Mouse (Mus musculus) monocyte, adult 2 months (primary cell): ENCODE results near the gene Mapkap1.
"Not testable (repeated sequence)": the region's sequence is repeated elsewhere in the genome, so short reads cannot be mapped to it uniquely, and the experiment has no call there.

Experiments used
- DNase-seq, 2 experiments: peaks; one replicate each; pipeline ENCODE4 v3.0.0; 2022; ENCODE audit warnings: low spot score in 2 of 2, low read depth in 1 of 2

Gene Mapkap1

GRCm38 (mm10) chr2:34431701-34432372 is 25.3 kb downstream of the Mapkap1 start:
- DNase-seq: no peak

- DNase-seq: not testable (repeated sequence)
Observed at GRCm38 (mm10) chr2:34432887-34433286, 26.3 kb downstream of the Mapkap1 start.

GRCm38 (mm10) chr2:34436321-34436720 is 29.8 kb downstream of the Mapkap1 start:
- DNase-seq: no peak

- no peak for DNase-seq
Observed at GRCm38 (mm10) chr2:34448756-34449155, 42.2 kb downstream of the Mapkap1 start.

GRCm38 (mm10) chr2:34462490-34462889 is 55.9 kb downstream of the Mapkap1 start:
- DNase-seq: no peak

GRCm38 (mm10) chr2:34468559-34469141 is 62.1 kb downstream of the Mapkap1 start:
- no peak for DNase-seq

- DNase-seq: no peak
Observed at GRCm38 (mm10) chr2:34469324-34469723, 62.8 kb downstream of the Mapkap1 start.

GRCm38 (mm10) chr2:34473775-34474174 is 67.2 kb downstream of the Mapkap1 start:
- no peak for DNase-seq

GRCm38 (mm10) chr2:34481401-34481800 is 74.8 kb downstream of the Mapkap1 start:
- DNase-seq: no peak

- no peak for DNase-seq
Observed at GRCm38 (mm10) chr2:34482102-34482501, 75.5 kb downstream of the Mapkap1 start.

GRCm38 (mm10) chr2:34482531-34482930 is 76.0 kb downstream of the Mapkap1 start:
- no peak for DNase-seq

GRCm38 (mm10) chr2:34487281-34487680 is 80.7 kb downstream of the Mapkap1 start:
- DNase-seq: no peak

- DNase-seq: no peak
Observed at GRCm38 (mm10) chr2:34503975-34504730, 97.6 kb downstream of the Mapkap1 start.

- not testable (repeated sequence) for DNase-seq
Observed at GRCm38 (mm10) chr2:34506162-34506561, 99.6 kb downstream of the Mapkap1 start.

- DNase-seq: no peak
Observed at GRCm38 (mm10) chr2:34509856-34510255, 103.3 kb downstream of the Mapkap1 start.

- no peak for DNase-seq
Observed at GRCm38 (mm10) chr2:34515263-34515662, 108.7 kb downstream of the Mapkap1 start.

- DNase-seq: no peak
Observed at GRCm38 (mm10) chr2:34518083-34518482, 111.5 kb downstream of the Mapkap1 start.

- DNase-seq: no peak
Observed at GRCm38 (mm10) chr2:34518526-34518925, 112.0 kb downstream of the Mapkap1 start.

GRCm38 (mm10) chr2:34519525-34519924 is 113.0 kb downstream of the Mapkap1 start:
- no peak for DNase-seq

GRCm38 (mm10) chr2:34521384-34521783 is 114.8 kb downstream of the Mapkap1 start:
- DNase-seq: no peak

GRCm38 (mm10) chr2:34526527-34527371 is 120.2 kb downstream of the Mapkap1 start:
- no peak for DNase-seq
